Mouse (Mus musculus) neural tube, embryonic 14.5 days (tissue): Measurements from ENCODE around the gene Mdm4. TPM values are rescaled to one million over a fixed set of nuclear protein-coding genes. Genes with fewer than 3 reads are reported as not detected.

Experiments used
- ATAC-seq: fragments of 200-750 bp; cut with Nextera tagmentation; 2 replicates; pipeline ENCODE4 v1.8.0; 2017; ENCODE audit warnings: low read depth, mild to moderate bottlenecking, moderate TSS enrichment, moderate library complexity
- H3K27ac ChIP-seq: fragments of 300-500 bp; sonication (generic); 2 replicates; pipeline ENCODE4 v1.5.1; 2014; ENCODE audit warnings: low read depth, mild to moderate bottlenecking, control low read depth, low read length, moderate library complexity, mixed read lengths
- H3K27me3 ChIP-seq: fragments of 300-500 bp; sonication (generic); 2 replicates; pipeline ENCODE4 v1.6.1; 2014; ENCODE audit warnings: low read length; ENCODE audit not compliant: control insufficient read depth, insufficient read depth
- H3K36me3 ChIP-seq: fragments of 300-500 bp; sonication (generic); 2 replicates; pipeline ENCODE4 v1.6.1; 2014; ENCODE audit warnings: low read length, mixed read lengths; ENCODE audit not compliant: control insufficient read depth, insufficient read depth
- H3K4me1 ChIP-seq: fragments of 300-500 bp; sonication (generic); 2 replicates; pipeline ENCODE4 v1.6.1; 2014; ENCODE audit warnings: low read length; ENCODE audit not compliant: control insufficient read depth, insufficient read depth
- H3K4me2 ChIP-seq: fragments of 300-500 bp; sonication (generic); 2 replicates; pipeline ENCODE4 v1.6.1; 2014; ENCODE audit warnings: mild to moderate bottlenecking, low read depth, low read length, control low read depth
- H3K4me3 ChIP-seq: fragments of 300-500 bp; sonication (generic); 2 replicates; pipeline ENCODE4 v1.5.1; 2014; ENCODE audit warnings: low read depth, low read length, control low read depth, mixed read lengths
- H3K9ac ChIP-seq: fragments of 300-500 bp; sonication (generic); replicated peaks from 2 replicates; pipeline ENCODE4 v1.6.1; 2014; ENCODE audit warnings: low read depth, mild to moderate bottlenecking, control low read depth, low read length, mixed read lengths
- H3K9me3 ChIP-seq: fragments of 300-500 bp; sonication (generic); 2 replicates; pipeline ENCODE4 v1.6.1; 2016; ENCODE audit warnings: low read length; ENCODE audit not compliant: control insufficient read depth
- WGBS: fragments of 180-500 bp; shearing (Covaris S2); extraction: QIAGEN DNeasy Blood & Tissue Kit; methylation state at CpG from one replicate; pipeline ENCODE4 v1.1.7; 2014; 5-methylcytosine and 5-hydroxymethylcytosine counted together
- polyA plus RNA-seq: library from polyadenylated mRNA; unstranded; fragments of >200 nt; fragmentation: Nextera tagmentation; extraction: Ambion mirVana; gene quantifications from 2 replicates; pipeline ENCODE4 v1.2.1, GENCODE M21; 2014

Gene Mdm4
- polyA plus RNA-seq, 1 experiment from 2014 or later, result 78.8 TPM

DNA sequence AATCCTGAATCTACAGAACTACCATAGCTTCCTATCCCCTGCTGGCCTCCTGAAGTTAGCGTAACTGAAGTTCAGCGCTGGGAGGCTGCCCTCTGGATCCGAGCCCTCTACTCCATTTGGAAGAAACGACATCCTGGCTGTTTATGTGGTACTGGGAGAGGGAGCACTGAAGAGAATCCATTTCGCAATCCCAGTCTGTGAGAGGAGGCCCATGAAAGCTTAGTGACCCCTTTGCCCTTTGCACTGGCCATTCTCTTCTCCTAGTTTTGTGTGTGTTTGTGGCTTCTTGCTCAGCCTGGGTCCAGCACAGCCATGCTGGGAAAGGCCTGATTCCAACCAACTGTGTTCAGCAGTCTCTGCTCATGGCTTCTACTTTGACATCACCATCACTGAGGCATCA, 73.6 kb downstream of the Mdm4 start:
- Histone ChIP-seq H3K4me3 (no peak overlapping the region), H3K9ac (no peak overlapping the region), H3K4me2 (no peak overlapping the region), H3K27me3 (no peaks in the 10 kb centered on the region), H3K36me3 (no peaks in the 10 kb centered on the region), H3K27ac (no peak overlapping the region), H3K9me3 (no peaks in the 10 kb centered on the region), H3K4me1 (no peaks in the 10 kb centered on the region)
- WGBS, result 81% methylated on average over 5 of the region's 5 CpGs
- no peak for ATAC-seq

DNA sequence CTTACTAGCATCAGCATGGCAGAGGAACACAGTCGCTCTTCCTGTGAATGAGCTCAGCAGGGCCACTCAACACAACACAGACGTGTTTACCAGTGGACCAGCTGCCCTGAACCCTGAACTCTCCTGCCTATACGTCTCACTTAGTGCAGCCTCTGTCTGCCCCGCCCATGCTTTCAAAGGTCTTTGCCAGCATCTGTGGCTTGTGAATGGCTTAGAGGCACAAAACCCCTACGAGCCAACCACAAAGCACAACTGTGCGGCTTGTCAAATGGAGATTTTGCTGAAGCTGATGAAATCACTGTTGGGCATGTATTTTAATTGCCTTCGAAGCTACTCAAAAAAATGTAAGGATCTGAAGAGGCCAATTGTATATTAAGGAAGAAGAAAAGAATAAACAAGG, 82.5 kb downstream of the Mdm4 start:
- no peaks in the 10 kb centered on the region for H3K9me3 ChIP-seq
- H3K4me1 ChIP-seq, result no peaks in the 10 kb centered on the region
- H3K27ac ChIP-seq, result no peak overlapping the region
- no peak overlapping the region for H3K4me2 ChIP-seq
- H3K27me3 ChIP-seq, result no peaks in the 10 kb centered on the region
- H3K4me3 ChIP-seq, result no peak overlapping the region
- no peak for ATAC-seq
- no peaks in the 10 kb centered on the region for H3K36me3 ChIP-seq
- H3K9ac ChIP-seq, result no peak overlapping the region
- 33% methylated on average over 7 of the region's 7 CpGs for WGBS

DNA sequence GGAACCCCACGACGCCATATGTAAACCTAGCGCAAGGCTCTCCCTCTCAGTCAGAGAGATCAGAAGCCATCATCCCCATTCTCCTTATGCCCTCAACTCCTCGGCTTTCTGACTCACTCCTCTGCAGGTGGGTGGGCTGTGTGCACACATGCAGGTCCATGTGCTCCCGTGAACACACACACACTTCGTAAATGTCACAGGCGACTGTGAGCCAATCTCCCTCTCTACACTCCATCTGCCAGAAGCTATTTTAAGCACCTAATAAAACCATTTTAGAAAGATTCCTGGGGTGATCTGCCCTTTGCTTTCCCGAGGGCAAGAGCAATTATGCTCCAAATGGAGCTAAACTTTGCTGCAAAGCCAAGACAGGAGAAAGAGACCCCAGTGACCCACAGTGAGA, 84.5 kb downstream of the Mdm4 start:
- H3K27me3 ChIP-seq, result no peaks in the 10 kb centered on the region
- no peak overlapping the region for H3K9ac ChIP-seq
- H3K4me2 ChIP-seq, result no peak overlapping the region
- H3K4me3 ChIP-seq, result no peak overlapping the region
- no peak overlapping the region for H3K27ac ChIP-seq
- H3K36me3 ChIP-seq, result no peaks in the 10 kb centered on the region
- no peaks in the 10 kb centered on the region for H3K9me3 ChIP-seq
- 31% methylated on average over 8 of the region's 8 CpGs for WGBS
- ATAC-seq, result no peak
- H3K4me1 ChIP-seq, result no peaks in the 10 kb centered on the region

DNA sequence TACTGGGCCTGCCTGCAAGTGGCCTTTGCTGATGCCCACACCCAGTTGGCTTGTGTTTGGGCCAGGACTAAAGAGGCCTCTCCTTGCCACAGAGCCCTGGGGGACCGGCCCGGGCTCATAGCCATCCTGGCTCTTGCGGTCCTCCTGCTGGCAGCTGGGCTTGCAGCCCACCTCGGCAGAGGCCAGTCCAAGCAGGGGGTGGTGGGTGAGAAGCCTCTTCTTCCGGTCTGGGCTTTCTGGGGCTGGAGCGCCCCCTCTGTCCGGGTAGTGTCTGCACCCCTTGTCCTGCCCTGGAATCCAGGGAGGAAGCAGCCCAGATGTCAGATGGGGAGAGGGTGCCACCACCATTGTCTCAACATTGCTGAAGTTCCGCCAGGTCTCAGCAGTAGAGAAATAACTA, 91.4 kb downstream of the Mdm4 start:
- Histone ChIP-seq H3K9ac (no peak overlapping the region), H3K27me3 (no peaks in the 10 kb centered on the region), H3K27ac (no peak overlapping the region), H3K4me2 (no peak overlapping the region), H3K9me3 (no peaks in the 10 kb centered on the region), H3K4me3 (no peak overlapping the region), H3K36me3 (peaks cover 11% of the 10 kb centered on the region; the same call in 1 of the 2 replicates), H3K4me1 (no peaks in the 10 kb centered on the region)
- no peak for ATAC-seq
- 83% methylated on average over 8 of the region's 8 CpGs for WGBS

DNA sequence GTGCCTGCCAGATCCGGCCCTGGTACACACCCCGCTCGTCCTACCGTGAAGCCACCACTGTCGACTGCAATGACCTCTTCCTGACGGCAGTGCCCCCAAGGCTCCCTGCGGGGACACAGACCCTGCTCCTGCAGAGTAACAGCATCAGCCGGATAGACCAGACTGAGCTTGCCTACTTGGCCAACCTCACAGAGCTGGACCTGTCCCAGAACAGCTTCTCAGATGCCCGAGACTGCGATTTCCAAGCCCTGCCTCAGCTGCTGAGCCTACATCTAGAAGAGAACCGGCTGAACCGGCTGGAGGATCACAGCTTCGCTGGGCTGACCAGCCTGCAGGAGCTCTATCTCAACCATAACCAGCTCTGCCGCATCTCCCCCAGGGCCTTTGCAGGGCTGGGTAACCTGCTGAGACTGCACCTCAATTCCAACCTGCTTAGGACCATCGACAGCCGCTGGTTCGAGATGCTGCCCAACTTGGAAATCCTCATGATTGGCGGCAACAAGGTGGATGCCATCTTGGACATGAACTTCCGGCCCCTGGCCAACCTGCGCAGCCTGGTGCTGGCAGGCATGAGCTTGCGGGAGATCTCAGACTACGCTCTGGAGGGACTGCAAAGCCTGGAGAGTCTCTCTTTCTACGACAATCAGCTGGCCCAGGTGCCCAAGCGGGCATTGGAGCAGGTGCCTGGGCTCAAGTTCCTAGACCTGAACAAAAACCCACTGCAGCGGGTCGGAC, 92.9 kb downstream of the Mdm4 start:
- H3K9me3 ChIP-seq, result no peaks in the 10 kb centered on the region
- no peak overlapping the region for H3K4me3 ChIP-seq
- peaks cover 11% of the 10 kb centered on the region; the same call in 1 of the 2 replicates for H3K36me3 ChIP-seq
- WGBS, result 88% methylated on average over 26 of the region's 26 CpGs
- no peaks in the 10 kb centered on the region for H3K4me1 ChIP-seq
- no peak overlapping the region for H3K4me2 ChIP-seq
- no peaks in the 10 kb centered on the region for H3K27me3 ChIP-seq
- no peak for ATAC-seq
- no peak overlapping the region for H3K27ac ChIP-seq
- H3K9ac ChIP-seq, result no peak overlapping the region

DNA sequence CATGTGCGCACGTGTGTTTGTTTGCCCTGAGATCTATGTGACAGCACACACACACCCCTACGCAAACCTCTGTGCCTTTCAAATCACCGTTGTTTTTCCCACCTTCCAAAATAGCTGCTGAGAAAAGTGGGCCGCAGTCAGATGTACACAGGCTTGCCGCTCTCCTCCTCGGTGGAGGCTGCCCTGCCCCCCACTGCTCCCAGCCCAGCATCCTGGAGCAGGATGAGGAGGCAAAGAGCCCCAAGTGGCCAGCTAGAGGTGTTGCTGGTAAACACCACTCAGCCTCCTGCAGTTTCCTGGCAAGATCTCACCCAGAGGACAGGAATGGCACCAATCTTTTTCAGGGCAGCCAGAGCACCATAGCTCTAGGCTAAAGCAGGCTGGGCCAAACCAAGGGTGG, 95.5 kb downstream of the Mdm4 start:
- Histone ChIP-seq H3K4me3 (no peak overlapping the region), H3K27ac (no peak overlapping the region), H3K27me3 (no peaks in the 10 kb centered on the region), H3K4me2 (no peak overlapping the region), H3K36me3 (peaks cover 11% of the 10 kb centered on the region; the same call in 1 of the 2 replicates), H3K9me3 (no peaks in the 10 kb centered on the region), H3K9ac (no peak overlapping the region), H3K4me1 (no peaks in the 10 kb centered on the region)
- peak; percentile 66; the same call in 1 of the 2 replicates for ATAC-seq
- WGBS, result 28% methylated on average over 7 of the region's 7 CpGs

DNA sequence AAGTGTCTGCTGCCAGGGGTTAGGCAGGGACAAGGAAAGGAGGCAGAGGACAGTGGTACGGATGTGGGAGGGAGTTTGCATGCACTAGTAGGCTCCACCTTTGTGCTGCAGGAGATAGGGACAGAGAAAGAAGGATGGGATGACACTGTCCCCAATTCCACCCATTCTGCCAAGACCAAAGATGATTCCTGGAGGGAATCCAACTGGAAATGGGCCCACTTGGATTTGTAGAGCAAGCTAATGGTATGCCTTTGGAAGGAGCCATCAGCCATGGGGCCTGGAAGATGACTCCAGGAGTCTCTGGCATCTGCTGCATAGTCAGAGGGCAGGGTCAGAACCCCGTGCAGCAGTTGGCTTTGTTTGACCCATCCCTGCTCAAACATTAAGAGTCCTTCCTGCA, 97.9 kb downstream of the Mdm4 start:
- no peak overlapping the region for H3K27ac ChIP-seq
- H3K36me3 ChIP-seq, result peaks cover 3% of the 10 kb centered on the region; the same call in 1 of the 2 replicates
- no peak overlapping the region for H3K4me3 ChIP-seq
- H3K9ac ChIP-seq, result no peak overlapping the region
- WGBS, result 84% methylated on average over 2 of the region's 2 CpGs
- H3K27me3 ChIP-seq, result no peaks in the 10 kb centered on the region
- ATAC-seq, result no peak
- peaks cover 7% of the 10 kb centered on the region; the same call in 1 of the 2 replicates for H3K4me1 ChIP-seq
- no peaks in the 10 kb centered on the region for H3K9me3 ChIP-seq
- no peak overlapping the region for H3K4me2 ChIP-seq

DNA sequence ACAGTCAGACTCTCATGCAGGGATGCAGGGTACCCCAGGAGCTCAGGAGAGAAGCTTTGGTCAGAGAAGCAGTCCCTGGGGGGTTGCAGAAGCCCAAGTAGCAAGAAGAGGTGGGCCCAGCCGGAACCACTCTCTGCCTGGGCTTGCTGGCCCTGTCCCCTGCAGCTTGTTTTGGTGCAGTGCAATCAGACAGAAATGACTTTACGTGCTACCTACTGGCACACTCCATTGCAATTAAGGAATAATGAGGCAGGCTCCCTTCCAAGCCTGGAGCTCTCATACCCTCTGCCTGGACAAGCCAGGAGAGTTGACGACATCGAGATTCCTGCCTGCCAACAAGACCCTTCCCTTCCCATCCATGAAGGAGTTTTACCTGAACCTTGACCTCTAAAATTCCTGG, 100.1 kb downstream of the Mdm4 start:
- WGBS, result 67% methylated on average over 4 of the region's 4 CpGs
- Histone ChIP-seq H3K9me3 (no peaks in the 10 kb centered on the region), H3K4me2 (no peak overlapping the region), H3K27ac (no peak overlapping the region), H3K27me3 (no peaks in the 10 kb centered on the region), H3K4me3 (no peak overlapping the region), H3K9ac (no peak overlapping the region), H3K4me1 (peaks cover 7% of the 10 kb centered on the region; the same call in 1 of the 2 replicates), H3K36me3 (no peaks in the 10 kb centered on the region)
- no peak for ATAC-seq

DNA sequence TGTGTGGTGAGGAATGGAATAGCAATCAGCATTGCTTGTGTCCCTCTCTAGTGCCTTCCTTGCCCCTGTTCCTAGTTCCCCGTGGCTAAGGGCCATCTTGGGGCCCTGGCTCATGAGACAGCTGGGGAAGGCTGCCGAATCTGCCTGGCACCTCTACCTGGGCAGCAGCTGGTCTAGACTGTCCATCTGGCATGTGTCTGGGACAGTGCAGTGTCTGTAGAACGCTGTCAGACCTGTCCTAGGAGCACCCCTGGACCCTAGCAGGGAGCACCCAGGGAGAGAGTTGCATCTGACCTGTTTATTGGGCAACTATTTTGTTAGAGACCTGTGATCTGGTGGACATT, 101.5 kb downstream of the Mdm4 start:
- Histone ChIP-seq H3K4me1 (peaks cover 7% of the 10 kb centered on the region; the same call in 1 of the 2 replicates), H3K9ac (no peak overlapping the region), H3K4me2 (no peak overlapping the region), H3K36me3 (no peaks in the 10 kb centered on the region), H3K27ac (peak overlapping the region; percentile 77), H3K4me3 (no peak overlapping the region), H3K27me3 (no peaks in the 10 kb centered on the region), H3K9me3 (no peaks in the 10 kb centered on the region)
- WGBS, result 42% methylated on average over 3 of the region's 3 CpGs
- ATAC-seq, result peak; percentile 31; the same call in 1 of the 2 replicates
